Mouse (Mus musculus): ENCODE data around the gene Gm853. TPM values are rescaled to one million over a fixed set of nuclear protein-coding genes. Genes with fewer than 3 reads are reported as not detected.
A peak's percentile ranks its signal among the peaks of the same experiment; 100 is the strongest.

Gene Gm853
- polyA plus RNA-seq, 1 experiment: not detected

- H3K4me3 ChIP-seq (ENCODE audit: insufficient read depth, low read length): no peak overlapping the region
- TF ChIP-seq CTCF (IDR thresholded peaks at IDR 0.05; ENCODE audit: borderline replicate concordance, insufficient read depth, low read length) (no peak), POLR2A (IDR thresholded peaks at IDR 0.05; ENCODE audit: low read depth, low read length) (no peak)
- peaks cover 19% of the 10 kb centered on the region for H3K4me1 ChIP-seq (ENCODE audit: control insufficient read depth, insufficient read depth, low read length)
- no peak overlapping the region for H3K27ac ChIP-seq (ENCODE audit: insufficient read depth, low read length)
These were observed 42.3 kb downstream of the Gm853 start for GRCm38 (mm10) chr4:130179876-130180275.

GRCm38 (mm10) chr4:130177536-130177935, 44.7 kb downstream of the Gm853 start:
- Histone ChIP-seq H3K4me3 (ENCODE audit: insufficient read depth, low read length) (no peak overlapping the region), H3K27ac (ENCODE audit: insufficient read depth, low read length) (peak overlapping the region; percentile 59), H3K4me1 (ENCODE audit: control insufficient read depth, insufficient read depth, low read length) (peaks cover 21% of the 10 kb centered on the region)
- TF ChIP-seq CTCF (IDR thresholded peaks at IDR 0.05; ENCODE audit: borderline replicate concordance, insufficient read depth, low read length): no peak
- TF ChIP-seq POLR2A (IDR thresholded peaks at IDR 0.05; ENCODE audit: low read depth, low read length): no peak

GRCm38 (mm10) chr4:130177087-130177486, 45.1 kb downstream of the Gm853 start:
- Histone ChIP-seq H3K27ac (ENCODE audit: insufficient read depth, low read length) (peak overlapping the region; percentile 76), H3K4me3 (ENCODE audit: insufficient read depth, low read length) (no peak overlapping the region), H3K4me1 (ENCODE audit: control insufficient read depth, insufficient read depth, low read length) (peaks cover 24% of the 10 kb centered on the region)
- TF ChIP-seq POLR2A (IDR thresholded peaks at IDR 0.05; ENCODE audit: low read depth, low read length): no peak
- no peak for TF ChIP-seq CTCF (IDR thresholded peaks at IDR 0.05; ENCODE audit: borderline replicate concordance, insufficient read depth, low read length)

GRCm38 (mm10) chr4:130176156-130176720, 46.0 kb downstream of the Gm853 start:
- H3K4me3 ChIP-seq (ENCODE audit: insufficient read depth, low read length): no peak overlapping the region
- peak overlapping the region; percentile 76; the same call in 1 of the 2 replicates for H3K27ac ChIP-seq (ENCODE audit: insufficient read depth, low read length)
- peaks cover 24% of the 10 kb centered on the region for H3K4me1 ChIP-seq (ENCODE audit: control insufficient read depth, insufficient read depth, low read length)
- TF ChIP-seq POLR2A (IDR thresholded peaks at IDR 0.05; ENCODE audit: low read depth, low read length) (no peak), CTCF (IDR thresholded peaks at IDR 0.05; ENCODE audit: borderline replicate concordance, insufficient read depth, low read length) (no peak)

GRCm38 (mm10) chr4:130175072-130175711, 47.0 kb downstream of the Gm853 start, which contains the start of gene Tinagl1:
Gene Tinagl1 (minus strand): TSS chr4:130175122.
- peak within 1 kb of the TSS; percentile 12; the same call in 1 of the 2 replicates for H3K27ac ChIP-seq (ENCODE audit: insufficient read depth, low read length)
- H3K4me1 ChIP-seq (ENCODE audit: control insufficient read depth, insufficient read depth, low read length): peaks cover 24% of the 10 kb centered on the region

GRCm38 (mm10) chr4:130174335-130175031, 47.7 kb downstream of the Gm853 start:
- peak overlapping the region; percentile 12; the same call in 1 of the 2 replicates for H3K27ac ChIP-seq (ENCODE audit: insufficient read depth, low read length)
- peak overlapping the region; percentile 62 for H3K4me3 ChIP-seq (ENCODE audit: insufficient read depth, low read length)
- H3K4me1 ChIP-seq (ENCODE audit: control insufficient read depth, insufficient read depth, low read length): peaks cover 24% of the 10 kb centered on the region
- TF ChIP-seq POLR2A (IDR thresholded peaks at IDR 0.05; ENCODE audit: low read depth, low read length) (peak; percentile 68), CTCF (IDR thresholded peaks at IDR 0.05; ENCODE audit: borderline replicate concordance, insufficient read depth, low read length) (no peak)

More at GRCm38 (mm10) chr4:130175072-130175711, 47.0 kb downstream of the Gm853 start, which contains the start of gene Tinagl1:
- no peak for TF ChIP-seq POLR2A (IDR thresholded peaks at IDR 0.05; ENCODE audit: low read depth, low read length)
- TF ChIP-seq CTCF (IDR thresholded peaks at IDR 0.05; ENCODE audit: borderline replicate concordance, insufficient read depth, low read length): no peak
- peak within 1 kb of the TSS; percentile 62 for H3K4me3 ChIP-seq (ENCODE audit: insufficient read depth, low read length)

GRCm38 (mm10) chr4:130173911-130174311, 48.3 kb downstream of the Gm853 start:
- Histone ChIP-seq H3K4me3 (ENCODE audit: insufficient read depth, low read length) (peak overlapping the region; percentile 62), H3K4me1 (ENCODE audit: control insufficient read depth, insufficient read depth, low read length) (peaks cover 24% of the 10 kb centered on the region), H3K27ac (ENCODE audit: insufficient read depth, low read length) (no peak overlapping the region)
- TF ChIP-seq POLR2A (IDR thresholded peaks at IDR 0.05; ENCODE audit: low read depth, low read length): no peak

- peak overlapping the region; percentile 14; the same call in 1 of the 2 replicates for H3K27ac ChIP-seq (ENCODE audit: insufficient read depth, low read length)
- H3K4me3 ChIP-seq (ENCODE audit: insufficient read depth, low read length): peak overlapping the region; percentile 62
- TF ChIP-seq POLR2A (IDR thresholded peaks at IDR 0.05; ENCODE audit: low read depth, low read length) (no peak), CTCF (IDR thresholded peaks at IDR 0.05; ENCODE audit: borderline replicate concordance, insufficient read depth, low read length) (no peak)
- peaks cover 30% of the 10 kb centered on the region for H3K4me1 ChIP-seq (ENCODE audit: control insufficient read depth, insufficient read depth, low read length)
These were observed 49.0 kb downstream of the Gm853 start for GRCm38 (mm10) chr4:130173060-130173822.
